Mouse (Mus musculus) lung, postnatal 0 days (tissue): ENCODE results near the gene Fam184b. TPM values are rescaled to one million over a fixed set of nuclear protein-coding genes. Genes with fewer than 3 reads are reported as not detected.

Source experiments
- ATAC-seq: fragments of 200-750 bp; cut with Nextera tagmentation; 2 replicates; pipeline ENCODE4 v1.8.0; 2017; ENCODE audit warnings: moderate library complexity
- DNase-seq: peaks from one replicate; pipeline ENCODE4 v3.0.0-alpha.2; 2016; ENCODE audit warnings: low spot score
- H3K27ac ChIP-seq: fragments of 300-500 bp; sonication (generic); 2 replicates; pipeline ENCODE4 v1.5.1; 2014; ENCODE audit warnings: antibody characterized with exemption, mild to moderate bottlenecking, low read length, mixed read lengths
- H3K27me3 ChIP-seq: fragments of 300-500 bp; sonication (generic); replicated peaks from 2 replicates; pipeline ENCODE4 v1.6.1; 2014; ENCODE audit warnings: low read length, mixed read lengths; ENCODE audit not compliant: insufficient read depth
- H3K36me3 ChIP-seq: fragments of 300-500 bp; sonication (generic); 2 replicates; pipeline ENCODE4 v1.6.1; 2014; ENCODE audit warnings: low read length, mixed read lengths; ENCODE audit not compliant: insufficient read depth
- H3K4me1 ChIP-seq: fragments of 300-500 bp; sonication (generic); 2 replicates; pipeline ENCODE4 v1.6.1; 2014; ENCODE audit warnings: antibody characterized with exemption, low read depth, low read length, mixed read lengths; ENCODE audit not compliant: insufficient read depth
- H3K4me2 ChIP-seq: fragments of 300-500 bp; sonication (generic); replicated peaks from 2 replicates; pipeline ENCODE4 v1.6.1; 2014; ENCODE audit warnings: low read depth, mild to moderate bottlenecking, low read length, moderate library complexity, mixed read lengths
- H3K4me3 ChIP-seq: fragments of 300-500 bp; sonication (generic); 2 replicates; pipeline ENCODE4 v1.5.1; 2014; ENCODE audit warnings: low read depth, low read length
- H3K9ac ChIP-seq: fragments of 300-500 bp; sonication (generic); replicated peaks from 2 replicates; pipeline ENCODE4 v1.6.1; 2014; ENCODE audit warnings: low read depth, mild to moderate bottlenecking
- H3K9me3 ChIP-seq: fragments of 300-500 bp; sonication (generic); 2 replicates; pipeline ENCODE4 v1.6.1; 2016; ENCODE audit warnings: low read length, mixed read lengths
- CTCF ChIP-seq: IDR thresholded peaks from 2 replicates; pipeline ENCODE4 v1.5.1; 2016; ENCODE audit warnings: antibody characterized with exemption, mild to moderate bottlenecking
- EP300 ChIP-seq: IDR thresholded peaks from 2 replicates; pipeline ENCODE4 v1.6.1; 2016; ENCODE audit warnings: antibody characterized with exemption, mild to moderate bottlenecking, control low read depth
- WGBS: fragments of 180-500 bp; shearing (Covaris S2); extraction: QIAGEN DNeasy Blood & Tissue Kit; methylation state at CpG from one replicate; pipeline ENCODE4 v1.1.7; 2014; 5-methylcytosine and 5-hydroxymethylcytosine counted together
- polyA plus RNA-seq: library from polyadenylated mRNA; unstranded; fragments of >200 nt; fragmentation: Nextera tagmentation; extraction: Ambion mirVana; gene quantifications from 2 replicates; pipeline ENCODE4 v1.2.1, GENCODE M21; 2015

Fam184b gene
- polyA plus RNA-seq, 1 experiment from 2014 or later = 0.04 TPM

DNA sequence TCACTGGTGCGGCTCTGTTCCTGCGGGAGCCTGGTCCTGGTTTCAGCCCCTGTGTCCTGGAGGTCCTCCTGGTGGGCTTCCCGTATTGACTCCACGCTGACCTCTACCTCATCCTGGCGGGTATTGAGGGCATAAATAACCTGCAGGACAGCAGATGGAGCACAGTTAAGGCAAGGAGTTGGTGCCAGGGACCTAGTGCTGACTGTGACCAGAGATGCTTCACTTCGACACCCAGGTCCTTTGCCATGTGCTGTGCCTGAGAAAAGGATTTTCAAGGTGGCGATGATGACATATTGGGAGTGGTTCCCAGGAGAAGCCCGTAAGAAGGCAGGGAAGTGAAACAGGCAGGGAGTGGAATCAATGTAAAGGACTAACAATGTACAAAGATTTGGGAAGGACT lies 54.8 kb downstream of the Fam184b start:
- H3K9ac ChIP-seq = no peak overlapping the region

DNA sequence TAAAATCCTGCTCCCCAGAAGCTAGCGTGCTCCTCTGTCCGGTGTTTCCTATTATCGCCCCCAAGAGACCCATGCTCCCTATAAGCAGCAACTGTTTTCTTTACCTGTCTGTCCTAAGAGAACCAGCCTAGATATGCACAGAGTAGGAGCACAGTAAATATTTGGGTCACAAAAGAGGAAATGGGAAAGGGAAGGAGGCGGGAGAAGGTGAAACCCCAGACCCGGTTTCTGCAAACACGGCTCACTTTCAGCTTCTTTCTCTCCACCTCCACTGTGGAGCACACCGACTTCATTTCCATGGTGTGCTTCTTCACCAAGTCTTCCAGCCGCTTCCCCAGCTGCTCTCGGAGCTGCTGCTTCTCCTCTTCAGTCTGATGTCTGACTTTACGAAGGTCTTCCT lies 59.1 kb downstream of the Fam184b start:
- Histone ChIP-seq H3K27me3 (no peaks in the 10 kb centered on the region), H3K36me3 (no peaks in the 10 kb centered on the region), H3K4me2 (no peak overlapping the region), H3K27ac (no peak overlapping the region), H3K9me3 (no peaks in the 10 kb centered on the region), H3K9ac (no peak overlapping the region), H3K4me1 (no peaks in the 10 kb centered on the region), H3K4me3 (no peak overlapping the region)
- no peak for DNase-seq
- TF ChIP-seq EP300 (no peak), CTCF (no peak)
- ATAC-seq = no peak
- 67% methylated on average over 10 of the region's 10 CpGs for WGBS

More for the DNA sequence above, 54.8 kb downstream of the Fam184b start:
- H3K9me3 ChIP-seq = 0 out of 2 replicates have a peak, but pooled peaks cover 2% of the 10 kb centered on the region
- 84% methylated on average over 8 of the region's 8 CpGs for WGBS
- ATAC-seq (no peak), DNase-seq (no peak)
- H3K36me3 ChIP-seq = no peaks in the 10 kb centered on the region
- no peaks in the 10 kb centered on the region for H3K27me3 ChIP-seq
- no peak overlapping the region for H3K4me3 ChIP-seq
- no peak for TF ChIP-seq EP300
- TF ChIP-seq CTCF = no peak
- no peak overlapping the region for H3K27ac ChIP-seq
- H3K4me1 ChIP-seq = no peaks in the 10 kb centered on the region
- no peak overlapping the region for H3K4me2 ChIP-seq

DNA sequence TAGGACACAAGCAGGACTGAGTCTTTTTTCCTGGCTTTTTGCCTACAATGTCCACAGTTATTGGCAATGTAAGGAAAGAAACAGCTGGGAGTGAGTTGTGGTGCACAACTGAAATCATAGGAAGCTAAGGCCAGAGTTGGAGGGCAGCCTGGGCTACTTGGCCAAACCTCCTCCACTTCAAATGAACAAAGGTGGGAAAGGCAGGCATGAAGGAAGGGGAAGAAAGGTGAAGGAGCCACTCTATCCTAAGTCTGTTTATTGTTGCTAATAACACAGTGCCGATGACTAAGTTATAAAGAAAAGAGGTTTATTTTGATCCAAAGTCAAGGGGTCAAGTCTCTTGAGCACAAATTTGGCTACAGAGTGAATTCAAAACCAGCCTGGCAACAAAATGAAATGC lies 62.0 kb downstream of the Fam184b start:
- no peak overlapping the region for H3K4me3 ChIP-seq
- DNase-seq = no peak
- H3K27ac ChIP-seq = no peak overlapping the region
- no peaks in the 10 kb centered on the region for H3K9me3 ChIP-seq
- 41% methylated on average over 1 of the region's 1 CpGs for WGBS
- H3K36me3 ChIP-seq = no peaks in the 10 kb centered on the region
- H3K4me1 ChIP-seq = no peaks in the 10 kb centered on the region
- TF ChIP-seq EP300 = no peak
- no peak for TF ChIP-seq CTCF
- no peak for ATAC-seq
- no peak overlapping the region for H3K9ac ChIP-seq
- no peaks in the 10 kb centered on the region for H3K27me3 ChIP-seq
- no peak overlapping the region for H3K4me2 ChIP-seq

DNA sequence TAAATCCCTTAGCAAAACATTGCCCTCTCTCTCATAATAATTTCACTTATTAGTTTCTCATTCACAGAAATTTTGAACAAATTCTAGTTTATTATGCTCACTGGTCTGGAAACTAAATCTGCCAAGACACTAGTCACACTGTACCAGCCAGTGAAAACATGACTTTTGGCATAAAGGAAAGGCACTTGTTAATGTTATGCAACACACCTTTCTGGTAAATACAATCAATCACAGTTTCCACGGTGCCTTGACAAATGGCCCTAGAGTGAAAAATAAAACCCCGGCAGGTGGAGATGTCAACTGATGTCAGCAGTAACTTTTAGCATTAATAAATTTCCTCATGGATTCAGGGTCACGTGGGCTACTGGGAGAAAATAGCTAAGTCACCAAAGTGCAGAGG lies 62.7 kb downstream of the Fam184b start:
- no peaks in the 10 kb centered on the region for H3K4me1 ChIP-seq
- WGBS = 43% methylated on average over 3 of the region's 3 CpGs
- H3K36me3 ChIP-seq = no peaks in the 10 kb centered on the region
- H3K9me3 ChIP-seq = no peaks in the 10 kb centered on the region
- H3K9ac ChIP-seq = no peak overlapping the region
- DNase-seq (no peak), ATAC-seq (no peak)
- TF ChIP-seq EP300 = no peak
- TF ChIP-seq CTCF = no peak
- H3K4me3 ChIP-seq = no peak overlapping the region
- H3K27me3 ChIP-seq = no peaks in the 10 kb centered on the region
- no peak overlapping the region for H3K4me2 ChIP-seq
- no peak overlapping the region for H3K27ac ChIP-seq

DNA sequence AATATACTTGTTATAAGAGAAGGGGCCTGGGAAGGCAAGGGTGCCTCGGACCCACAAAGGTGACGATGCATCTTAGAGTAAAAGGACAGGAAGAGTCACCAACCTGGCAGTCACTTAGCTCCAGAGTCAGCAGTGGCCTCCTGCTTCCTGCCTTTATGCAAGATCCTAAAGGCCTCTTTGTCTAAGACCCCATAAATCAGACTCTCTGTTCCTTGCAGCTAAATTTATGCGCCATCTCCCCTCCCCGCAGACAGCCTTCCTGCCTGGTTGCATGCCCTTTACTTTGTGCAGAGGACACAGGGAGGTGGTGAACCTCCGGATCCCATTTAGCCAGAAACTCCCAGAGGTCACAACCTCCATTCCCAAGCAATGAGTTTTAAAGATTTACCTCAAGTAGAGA lies 66.6 kb downstream of the Fam184b start:
- H3K36me3 ChIP-seq = no peaks in the 10 kb centered on the region
- no peak overlapping the region for H3K4me3 ChIP-seq
- H3K9ac ChIP-seq = no peak overlapping the region
- WGBS = 54% methylated on average over 5 of the region's 5 CpGs
- H3K27ac ChIP-seq = no peak overlapping the region
- no peaks in the 10 kb centered on the region for H3K27me3 ChIP-seq
- DNase-seq (no peak), ATAC-seq (no peak)
- no peak overlapping the region for H3K4me2 ChIP-seq
- H3K9me3 ChIP-seq = no peaks in the 10 kb centered on the region
- TF ChIP-seq EP300 (no peak), CTCF (no peak)
- H3K4me1 ChIP-seq = no peaks in the 10 kb centered on the region

DNA sequence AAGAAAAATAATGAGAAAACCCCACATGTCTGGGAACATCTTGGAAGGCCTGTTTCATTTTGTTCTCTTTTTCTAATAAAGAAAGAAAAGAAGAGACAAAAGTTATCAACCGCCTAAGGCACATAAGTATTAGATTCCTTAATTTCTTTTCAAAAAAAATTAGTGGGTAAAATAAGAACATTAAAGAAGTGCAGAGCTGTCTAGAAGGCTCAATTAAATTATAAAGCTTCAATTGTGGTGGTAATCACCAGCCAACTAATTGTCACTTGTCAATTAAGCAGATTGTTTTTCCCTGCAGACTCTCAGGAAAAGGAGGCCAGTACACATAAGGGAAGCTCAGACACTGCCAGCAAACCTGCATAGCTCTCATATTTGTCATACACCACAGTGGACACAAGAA lies 73.6 kb downstream of the Fam184b start:
- Histone ChIP-seq H3K4me2 (no peak overlapping the region), H3K27ac (no peak overlapping the region), H3K4me1 (no peaks in the 10 kb centered on the region), H3K36me3 (no peaks in the 10 kb centered on the region), H3K9ac (no peak overlapping the region), H3K27me3 (no peaks in the 10 kb centered on the region), H3K4me3 (no peak overlapping the region), H3K9me3 (no peaks in the 10 kb centered on the region)
- DNase-seq (no peak), ATAC-seq (no peak)
- TF ChIP-seq EP300 = no peak
- no peak for TF ChIP-seq CTCF
- WGBS = 98% methylated on average over 1 of the region's 1 CpGs

DNA sequence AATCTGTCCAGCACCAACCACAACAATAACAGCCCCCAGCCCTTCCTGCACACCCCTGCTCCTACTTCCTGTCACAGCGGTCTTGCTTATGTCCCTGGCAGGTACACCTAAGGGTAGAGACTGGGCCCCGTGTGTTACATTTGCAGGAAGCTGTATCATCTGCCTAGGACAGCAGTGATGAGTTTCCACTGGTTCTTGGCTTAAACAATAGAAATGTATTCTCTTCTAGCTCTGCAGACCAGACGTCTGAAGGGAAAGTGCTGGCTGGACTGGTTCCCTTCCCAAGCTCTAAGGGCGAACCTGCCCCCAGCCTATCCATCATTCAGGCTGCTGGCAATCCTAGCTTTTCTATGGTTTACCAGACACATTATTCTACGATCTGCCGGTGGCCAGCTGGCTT lies 75.4 kb downstream of the Fam184b start:
- no peaks in the 10 kb centered on the region for H3K36me3 ChIP-seq
- H3K9me3 ChIP-seq = no peaks in the 10 kb centered on the region
- no peaks in the 10 kb centered on the region for H3K4me1 ChIP-seq
- no peak overlapping the region for H3K4me2 ChIP-seq
- H3K9ac ChIP-seq = no peak overlapping the region
- DNase-seq (no peak), ATAC-seq (no peak)
- WGBS = 34% methylated on average over 6 of the region's 6 CpGs
- no peak overlapping the region for H3K4me3 ChIP-seq
- no peak for TF ChIP-seq EP300
- TF ChIP-seq CTCF = no peak
- no peak overlapping the region for H3K27ac ChIP-seq
- no peaks in the 10 kb centered on the region for H3K27me3 ChIP-seq
